Mouse (Mus musculus) MEL (cell line): ENCODE measurements around the gene Hmg20b.

Experiments
- CTCF ChIP-seq, 3 experiments: IDR thresholded peaks in 2 of 3; conservative IDR thresholded peaks in 1 of 3; 2 replicates each; pipeline ENCODE4 v1.5.1; 2011 to 2012; ENCODE audit warnings: low read length in 3 of 3, low read depth in 2 of 3, mild to moderate bottlenecking in 2 of 3, improper control_type of control experiment in 1 of 3, inconsistent platforms in 1 of 3, mixed read lengths in 1 of 3, moderate library complexity in 1 of 3; ENCODE audit not compliant: control insufficient read depth in 1 of 3, insufficient read depth in 1 of 3, poor library complexity in 1 of 3, severe bottlenecking in 1 of 3
- ETS1 ChIP-seq: IDR thresholded peaks from 2 replicates; pipeline ENCODE4 v1.6.1; 2012; ENCODE audit warnings: low read depth, mild to moderate bottlenecking, inconsistent platforms, low read length, improper control_type of control experiment, moderate library complexity
- GATA1 ChIP-seq: IDR thresholded peaks from 2 replicates; pipeline ENCODE4 v1.6.1; 2011; ENCODE audit warnings: low read depth, low read length, improper control_type of control experiment
- MAZ ChIP-seq: IDR thresholded peaks from 2 replicates; pipeline ENCODE4 v1.6.1; 2012; ENCODE audit warnings: low read depth, mild to moderate bottlenecking, inconsistent platforms, low read length, improper control_type of control experiment
- MXI1 ChIP-seq: IDR thresholded peaks from 2 replicates; pipeline ENCODE4 v1.6.1; 2011; ENCODE audit warnings: mild to moderate bottlenecking, low read depth, low read length, improper control_type of control experiment
- POLR2A ChIP-seq, 2 experiments: IDR thresholded peaks; 2 replicates each; pipeline ENCODE4 v1.6.1; 2011 to 2012; ENCODE audit warnings: low read length in 2 of 2, mild to moderate bottlenecking in 2 of 2, control low read depth in 1 of 2, improper control_type of control experiment in 1 of 2, low read depth in 1 of 2, moderate library complexity in 1 of 2; ENCODE audit not compliant: control insufficient read depth in 1 of 2, insufficient read depth in 1 of 2, poor library complexity in 1 of 2
- SMC3 ChIP-seq: IDR thresholded peaks from 2 replicates; pipeline ENCODE4 v1.6.1; 2011; ENCODE audit warnings: low read depth, low read length, improper control_type of control experiment
- UBTF ChIP-seq: IDR thresholded peaks from 2 replicates; pipeline ENCODE4 v1.6.1; 2012; ENCODE audit warnings: low read depth, mild to moderate bottlenecking, inconsistent platforms, low read length, improper control_type of control experiment, moderate library complexity, borderline replicate concordance; ENCODE audit not compliant: insufficient read depth
- ZNF384 ChIP-seq: IDR thresholded peaks from 2 replicates; pipeline ENCODE4 v1.6.1; 2012; ENCODE audit warnings: low read depth, mild to moderate bottlenecking, inconsistent platforms, low read length, improper control_type of control experiment

- TF ChIP-seq POLR2A (IDR thresholded peaks at IDR 0.05; ENCODE audit: control insufficient read depth in 1 of 2, insufficient read depth in 1 of 2, low read depth in 1 of 2, low read length in 2 of 2, poor library complexity in 1 of 2) (no peak), CTCF (IDR thresholded peaks at IDR 0.05 in 2 of 3, conservative IDR thresholded peaks at IDR 0.05 in 1 of 3; ENCODE audit: control insufficient read depth in 1 of 3, insufficient read depth in 1 of 3, low read depth in 2 of 3, low read length in 3 of 3, poor library complexity in 1 of 3, severe bottlenecking in 1 of 3) (no peak), MAZ (no peak), GATA1 (no peak), MXI1 (no peak), UBTF (no peak), SMC3 (no peak), ETS1 (no peak), ZNF384 (no peak)
Observed at GRCm38 (mm10) chr10:81332277-81332676, 18.0 kb downstream of the Hmg20b start.
